Mouse (Mus musculus) testis, adult 2 months (tissue): ENCODE measurements around the gene Klrg1.

ENCODE experiments used
- CTCF ChIP-seq: fragments of 200-500 bp; IDR thresholded peaks from 2 replicates; pipeline ENCODE4 v1.5.1; 2012; ENCODE audit warnings: low read depth, mild to moderate bottlenecking, inconsistent platforms, low read length, moderate library complexity; ENCODE audit not compliant: control insufficient read depth, insufficient read depth, insufficient replicate concordance
- POLR2A ChIP-seq: fragments of 200-500 bp; IDR thresholded peaks from 2 replicates; pipeline ENCODE4 v1.6.1; 2012; ENCODE audit warnings: low read depth, mild to moderate bottlenecking, inconsistent platforms, low read length, moderate library complexity; ENCODE audit not compliant: control insufficient read depth

- no peak for TF ChIP-seq CTCF
- TF ChIP-seq POLR2A, result no peak
Measured at GRCm38 (mm10) chr6:122283429-122283828, 747 bp upstream of the Klrg1 start.
